Mouse (Mus musculus) forelimb bud, embryonic 11.5 days (tissue): Measurements from ENCODE around the gene Gm10486.
"Not testable (repeated sequence)": the region's sequence is repeated elsewhere in the genome, so short reads cannot be mapped to it uniquely, and the experiment has no call there.

ENCODE experiments used
- DNase-seq: peaks from one replicate; pipeline ENCODE4 v3.0.0-alpha.2; 2012; ENCODE audit warnings: low read depth, low spot score

The Gm10486 gene

DNA sequence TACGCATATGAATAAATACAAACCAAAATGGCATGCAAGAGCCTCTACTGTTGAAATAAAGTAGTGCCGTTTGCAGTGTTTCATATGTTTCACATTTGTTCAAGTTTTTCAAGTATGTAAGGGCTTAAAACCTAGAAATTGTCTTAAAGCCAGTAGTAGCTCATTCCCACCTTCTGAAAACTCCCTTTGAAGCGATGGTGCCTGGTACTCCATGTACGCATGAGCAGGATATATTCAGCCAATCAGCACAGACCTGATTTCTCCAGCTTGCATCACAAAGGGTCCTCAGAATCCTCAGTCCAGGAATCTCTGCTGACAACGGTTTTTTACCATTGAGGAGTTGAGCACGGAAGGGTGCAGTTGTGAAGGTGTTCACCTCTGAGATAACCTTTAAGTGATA lies at the start of gene Gm10486:
Gene Gm10486 (plus strand): TSS at position 301 of the 400 bp plus-strand sequence.
- not testable (repeated sequence) for DNase-seq
